Mouse (Mus musculus) activated CD4-positive, CD25-positive, alpha-beta regulatory T cell (primary cell): Measurements from ENCODE around the gene Oas1e. TPM values are rescaled to one million over a fixed set of nuclear protein-coding genes. Genes with fewer than 3 reads are reported as not detected.

Source experiments
- polyA plus RNA-seq, 2 experiments: library from polyadenylated mRNA; unstranded; fragments of 100-300 nt; shearing (Covaris generic); gene quantifications; one replicate each; pipeline ENCODE4 v1.2.1; 2017

Gene Oas1e
- polyA plus RNA-seq, result not detected

DNA sequence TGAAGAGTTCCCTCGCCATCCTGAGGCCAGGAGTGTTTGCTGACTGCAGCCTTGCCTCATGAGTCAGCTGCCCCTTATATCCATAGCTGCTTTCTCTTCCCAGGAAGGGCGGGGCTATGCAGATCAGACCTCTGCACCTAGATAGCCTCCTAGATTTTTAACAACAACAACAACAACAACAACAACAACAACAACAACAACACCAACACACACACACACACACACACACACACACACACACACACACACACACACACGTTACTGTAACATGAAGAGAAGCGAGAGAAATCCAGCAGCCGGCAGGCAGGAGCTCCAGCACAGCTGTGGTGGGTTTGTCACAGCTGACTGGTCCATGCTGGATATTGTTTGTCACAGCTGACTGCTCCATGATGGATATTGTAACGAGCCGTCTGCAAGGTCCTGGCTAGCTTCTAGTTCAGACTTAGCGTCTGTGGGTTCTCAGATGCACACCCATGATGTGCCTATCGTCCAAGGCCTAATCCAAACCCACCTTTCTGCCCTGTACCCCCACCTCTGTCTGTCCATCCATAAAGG is at the start of gene Oas1e:
Gene Oas1e, minus strand, starts transcription at position 51 of the 555 bp plus-strand sequence.

DNA sequence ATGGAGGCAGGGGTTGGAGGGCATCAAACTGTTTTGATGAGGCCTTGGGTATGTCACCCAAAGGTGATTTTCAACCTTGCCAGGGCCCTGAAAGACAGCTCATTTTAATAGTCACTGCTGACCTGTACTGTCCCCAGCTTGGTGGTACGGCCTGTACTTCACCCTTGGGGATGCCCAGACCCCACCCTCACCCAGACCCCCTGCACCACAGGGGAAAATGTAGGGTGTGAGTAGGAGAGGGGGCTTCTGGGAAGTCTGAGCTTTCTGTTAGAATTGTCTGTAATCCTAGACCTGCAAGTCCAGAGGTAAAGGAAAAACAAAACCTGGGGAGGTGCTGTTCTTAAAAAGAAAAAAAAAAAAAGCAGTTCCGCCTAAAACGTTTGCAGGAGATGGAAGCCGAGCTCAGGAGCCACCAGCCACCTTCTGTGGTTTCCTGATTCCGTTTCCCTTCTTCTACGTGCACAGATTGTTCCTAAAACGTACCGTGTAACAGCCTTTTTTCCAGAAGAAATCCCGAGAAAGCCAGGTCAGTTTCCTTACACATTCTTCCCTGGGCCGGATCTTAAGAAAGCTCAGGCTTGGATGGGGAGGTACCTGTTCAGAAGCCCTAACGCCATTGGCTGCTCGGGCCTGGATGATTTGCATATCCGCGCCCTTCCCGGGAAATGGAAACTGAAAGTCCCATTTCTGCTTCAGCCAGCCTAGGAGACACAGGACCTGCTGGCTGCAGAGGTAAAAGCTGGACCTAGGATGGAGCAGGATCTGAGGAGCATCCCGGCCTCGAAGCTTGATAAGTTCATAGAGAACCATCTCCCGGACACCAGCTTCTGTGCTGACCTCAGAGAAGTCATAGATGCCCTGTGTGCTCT is 16.9 kb upstream of the Oas1e start, which contains the start of gene Oas1c:
Gene Oas1c, minus strand, starts transcription at position 564 of the 869 bp plus-strand sequence.

DNA sequence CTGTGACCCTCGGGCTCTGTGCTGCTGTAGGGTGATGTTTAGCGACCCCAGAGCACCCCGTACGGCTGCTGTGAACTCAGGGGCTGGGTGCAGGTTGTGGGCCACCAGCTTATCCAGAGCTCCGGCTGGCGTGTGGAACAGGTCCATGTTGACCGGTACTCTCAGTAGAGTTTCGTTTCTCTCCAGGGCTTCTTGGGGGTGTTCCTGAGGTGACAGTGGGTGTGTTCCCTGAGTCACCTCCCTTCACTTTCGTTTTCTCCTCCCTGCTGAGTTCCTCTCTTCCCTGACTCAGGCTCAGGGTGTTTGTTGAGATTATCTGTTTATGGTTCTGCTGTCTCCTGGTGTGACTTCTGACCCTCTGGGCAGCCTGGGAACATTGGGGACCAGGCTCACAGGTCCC is 17.9 kb downstream of the Oas1e start, which contains the start of gene Oas3:
Gene Oas3, minus strand, starts transcription at position 184 of the 400 bp plus-strand sequence.

DNA sequence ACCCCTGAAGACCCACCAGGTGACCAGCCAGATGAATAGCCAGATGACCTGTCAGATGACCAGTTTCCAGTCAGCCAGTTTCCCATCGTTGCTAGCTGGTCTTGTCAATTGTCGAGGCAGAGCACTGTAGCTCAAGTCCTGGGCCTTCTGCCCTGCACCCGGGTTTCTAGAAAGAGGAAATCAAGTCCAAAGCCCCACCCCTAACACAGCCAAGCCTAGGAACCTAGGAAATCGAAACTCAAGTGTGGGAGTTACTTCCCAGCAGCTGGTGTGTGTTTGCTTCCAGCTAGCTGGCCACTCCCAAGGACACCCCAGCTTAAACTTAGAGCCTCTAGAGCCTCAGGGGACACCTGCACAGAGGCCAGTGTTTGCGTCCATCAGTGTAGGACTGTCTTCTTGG is 45.6 kb downstream of the Oas1e start, which contains the start of gene Oas2:
Gene Oas2, minus strand, starts transcription at position 166 of the 400 bp plus-strand sequence.

Other genes with a start within 250 kb of the Oas1e start
- gene Tpcn1, start 206.9 kb downstream of the Oas1e start, polyA plus RNA-seq, result 10 to 100 TPM; 14.1 to 21.5 TPM
- 1 to 10 TPM in 1 of 2 experiments, under 1 TPM in 1; 0.43 to 1.9 TPM for gene Iqcd, start 206.5 kb downstream of the Oas1e start, polyA plus RNA-seq
- gene Rita1, start 182.9 kb downstream of the Oas1e start, polyA plus RNA-seq, result 1 to 10 TPM; 2.6 to 3.1 TPM
- 10 to 100 TPM; 45.8 to 62.9 TPM for gene Ddx54, start 182.8 kb downstream of the Oas1e start, polyA plus RNA-seq
- under 1 TPM in 1 of 2 experiments, not detected in 1; 0.18 TPM for gene Cfap73, start 161.3 kb downstream of the Oas1e start, polyA plus RNA-seq
- 10 to 100 TPM; 11.4 to 15.4 TPM for gene Rasal1, start 146.7 kb downstream of the Oas1e start, polyA plus RNA-seq
- gene Dtx1, start 83.6 kb downstream of the Oas1e start, polyA plus RNA-seq, result 100 to 1,000 TPM; 117 to 164 TPM
- 1 to 10 TPM; 1.5 to 5.5 TPM for gene Oas2, start 45.7 kb downstream of the Oas1e start, polyA plus RNA-seq
- 10 to 100 TPM in 1 of 2 experiments, 1 to 10 TPM in 1; 3.5 to 24.9 TPM for gene Oas3, start 17.9 kb downstream of the Oas1e start, polyA plus RNA-seq
- 10 to 100 TPM; 12.6 to 13.1 TPM for gene Oas1c, start 17.0 kb upstream of the Oas1e start, polyA plus RNA-seq
- not detected for gene Oas1f, start 51.8 kb upstream of the Oas1e start, polyA plus RNA-seq
- not detected for gene Oas1h, start 65.9 kb upstream of the Oas1e start, polyA plus RNA-seq
- 1 to 10 TPM in 1 of 2 experiments, under 1 TPM in 1; 0.29 to 1.2 TPM for gene Oas1g, start 92.1 kb upstream of the Oas1e start, polyA plus RNA-seq
- gene Oas1a, start 112.0 kb upstream of the Oas1e start, polyA plus RNA-seq, result 10 to 100 TPM in 1 of 2 experiments, 1 to 10 TPM in 1; 4.8 to 67.8 TPM
- gene Oas1d, start 119.0 kb upstream of the Oas1e start, polyA plus RNA-seq, result not detected
- gene Rph3a, start 214.6 kb upstream of the Oas1e start, polyA plus RNA-seq, result under 1 TPM in 1 of 2 experiments, not detected in 1; 0.21 TPM